ENCODE assay signal across 8 mouse cellular contexts in genomic region chr15:82243742-82244114, GRCm38 (mm10). TPM values are rescaled to one million over a fixed set of nuclear protein-coding genes. Genes with fewer than 3 reads are reported as not detected.
DNase-seq lines count a peak whose midpoint lies in the region; ATAC-seq and TF ChIP-seq lines count a peak whose summit lies in the region.

No protein-coding gene starts in this region.

- no peak overlapping the region for H3K27ac ChIP-seq in kidney, adult 2 months (ENCODE audit: insufficient read depth, low read depth, low read length)
- H3K27ac ChIP-seq in hindbrain, embryonic 13.5 days: 0 out of 2 replicates have a peak overlapping the region, but pooled peaks have one; percentile 3
- 0 out of 2 replicates have a peak overlapping the region, but pooled peaks have one; percentile 59 for H3K27ac ChIP-seq in midbrain, embryonic 15.5 days

- no peaks in the 10 kb centered on the region for H3K9me3 ChIP-seq in hindbrain, embryonic 13.5 days
- H3K9me3 ChIP-seq in midbrain, embryonic 15.5 days: no peaks in the 10 kb centered on the region

- peak overlapping the region; percentile 78 for H3K4me3 ChIP-seq in kidney, adult 2 months (ENCODE audit: insufficient read depth, low read depth, low read length)
- peak overlapping the region; percentile 74 for H3K4me3 ChIP-seq in hindbrain, embryonic 13.5 days
- peak overlapping the region; percentile 60 for H3K4me3 ChIP-seq in midbrain, embryonic 15.5 days

- no peaks in the 10 kb centered on the region; the same call in 1 of the 2 replicates for H3K4me1 ChIP-seq in kidney, adult 2 months (ENCODE audit: control insufficient read depth, insufficient read depth, low read length)
- peaks cover 13% of the 10 kb centered on the region for H3K4me1 ChIP-seq in hindbrain, embryonic 13.5 days (replicated peaks)
- H3K4me1 ChIP-seq in midbrain, embryonic 15.5 days: peaks cover 9% of the 10 kb centered on the region

- peak overlapping the region; percentile 73 for H3K9ac ChIP-seq in hindbrain, embryonic 13.5 days
- H3K9ac ChIP-seq in midbrain, embryonic 15.5 days: peak overlapping the region; percentile 56

- WGBS in kidney, adult 2 months: 1% methylated on average over 12 of the region's 12 CpGs
- WGBS in hindbrain, embryonic 13.5 days: 8% methylated on average over 12 of the region's 12 CpGs
- WGBS in midbrain, embryonic 15.5 days: 8% methylated on average over 12 of the region's 12 CpGs

- TF ChIP-seq POLR2A in kidney, adult 2 months (IDR thresholded peaks at IDR 0.05; ENCODE audit: low read depth, low read length): no peak

- no peak for DNase-seq in kidney, adult 2 months
- DNase-seq in kidney, postnatal 36 days: no peak
- peak; percentile 20 for DNase-seq in Muller cell, postnatal 12 days (ENCODE audit: inconsistent ontology term)
- no peak for DNase-seq in right cerebral cortex, postnatal 14 days
- DNase-seq in right cerebral cortex, postnatal 25 days: no peak
- no peak for DNase-seq in layer of hippocampus, adult 9-11 months

- H3K27me3 ChIP-seq in kidney, adult 2 months (replicated peaks; ENCODE audit: control insufficient read depth, insufficient read depth, low read length): no peaks in the 10 kb centered on the region
- no peaks in the 10 kb centered on the region for H3K27me3 ChIP-seq in hindbrain, embryonic 13.5 days
- H3K27me3 ChIP-seq in midbrain, embryonic 15.5 days (replicated peaks): no peaks in the 10 kb centered on the region

- no peak for TF ChIP-seq CTCF in kidney, adult 2 months (conservative IDR thresholded peaks at IDR 0.05; ENCODE audit: insufficient read depth, insufficient read length, low read depth, low read length)

- peak overlapping the region; percentile 92 for H3K4me2 ChIP-seq in hindbrain, embryonic 13.5 days
- H3K4me2 ChIP-seq in midbrain, embryonic 15.5 days: peak overlapping the region; percentile 84

- ATAC-seq in hindbrain, embryonic 13.5 days (ENCODE audit: low FRiP score): no peak
- ATAC-seq in midbrain, embryonic 15.5 days (replicated peaks): no peak

- H3K36me3 ChIP-seq in kidney, adult 2 months (ENCODE audit: control insufficient read depth, insufficient read depth, low read length): no peaks in the 10 kb centered on the region
- no peaks in the 10 kb centered on the region for H3K36me3 ChIP-seq in hindbrain, embryonic 13.5 days
- no peaks in the 10 kb centered on the region for H3K36me3 ChIP-seq in midbrain, embryonic 15.5 days (replicated peaks)

RNA-seq across cellular contexts. Expression of gene Cenpm, which starts 0.8 kb away (rescaled TPM):
- polyA plus RNA-seq in kidney, adult 2 months (2012; rRNA removed): 2.2 and 2.3 TPM in 2 replicates
- 20.0 and 22.0 TPM in 2 replicates for polyA plus RNA-seq in hindbrain, embryonic 13.5 days (2015; fragmentation: Nextera tagmentation; extraction: Ambion mirVana)
- polyA plus RNA-seq in midbrain, embryonic 15.5 days (2015; fragmentation: Nextera tagmentation; extraction: Ambion mirVana): 10.7 and 13.6 TPM in 2 replicates

RNA-seq across cellular contexts. Expression of gene 1500009C09Rik, which starts 8.5 kb away (rescaled TPM):
- 0.20 TPM in 1 of 2 replicates, not detected in the other for polyA plus RNA-seq in kidney, adult 2 months (2012; rRNA removed)
- 8.9 and 9.2 TPM in 2 replicates for polyA plus RNA-seq in hindbrain, embryonic 13.5 days (2015; fragmentation: Nextera tagmentation; extraction: Ambion mirVana)
- polyA plus RNA-seq in midbrain, embryonic 15.5 days (2015; fragmentation: Nextera tagmentation; extraction: Ambion mirVana): 22.6 and 24.0 TPM in 2 replicates

RNA-seq across cellular contexts. Expression of gene Tnfrsf13c, which starts 19.6 kb away (rescaled TPM):
- 0.24 and 3.5 TPM in 2 replicates for polyA plus RNA-seq in kidney, adult 2 months (2012; rRNA removed)
- polyA plus RNA-seq in hindbrain, embryonic 13.5 days (2015; fragmentation: Nextera tagmentation; extraction: Ambion mirVana): not detected in 2 replicates
- 0.08 and 0.26 TPM in 2 replicates for polyA plus RNA-seq in midbrain, embryonic 15.5 days (2015; fragmentation: Nextera tagmentation; extraction: Ambion mirVana)

RNA-seq across cellular contexts. Expression of gene Sept3, which starts 31.0 kb away (rescaled TPM):
- 0.47 and 0.90 TPM in 2 replicates for polyA plus RNA-seq in kidney, adult 2 months (2012; rRNA removed)
- 329 and 346 TPM in 2 replicates for polyA plus RNA-seq in hindbrain, embryonic 13.5 days (2015; fragmentation: Nextera tagmentation; extraction: Ambion mirVana)
- 454 and 479 TPM in 2 replicates for polyA plus RNA-seq in midbrain, embryonic 15.5 days (2015; fragmentation: Nextera tagmentation; extraction: Ambion mirVana)

RNA-seq across cellular contexts. Expression of gene Shisa8, which starts 31.1 kb away (rescaled TPM):
- polyA plus RNA-seq in kidney, adult 2 months (2012; rRNA removed): 0.08 and 0.09 TPM in 2 replicates
- 0.93 and 1.8 TPM in 2 replicates for polyA plus RNA-seq in hindbrain, embryonic 13.5 days (2015; fragmentation: Nextera tagmentation; extraction: Ambion mirVana)
- polyA plus RNA-seq in midbrain, embryonic 15.5 days (2015; fragmentation: Nextera tagmentation; extraction: Ambion mirVana): 1.1 and 1.5 TPM in 2 replicates
